Mouse (Mus musculus) liver, embryonic 14.5 days (tissue): Measurements from ENCODE around the gene Casp14.

ENCODE experiments used
- CTCF ChIP-seq: IDR thresholded peaks from 2 replicates; pipeline ENCODE4 v1.5.1; 2016; ENCODE audit warnings: antibody characterized with exemption, low read depth, control low read depth
- EP300 ChIP-seq: IDR thresholded peaks from 2 replicates; pipeline ENCODE4 v1.6.1; 2016; ENCODE audit warnings: antibody characterized with exemption, low read depth

DNA sequence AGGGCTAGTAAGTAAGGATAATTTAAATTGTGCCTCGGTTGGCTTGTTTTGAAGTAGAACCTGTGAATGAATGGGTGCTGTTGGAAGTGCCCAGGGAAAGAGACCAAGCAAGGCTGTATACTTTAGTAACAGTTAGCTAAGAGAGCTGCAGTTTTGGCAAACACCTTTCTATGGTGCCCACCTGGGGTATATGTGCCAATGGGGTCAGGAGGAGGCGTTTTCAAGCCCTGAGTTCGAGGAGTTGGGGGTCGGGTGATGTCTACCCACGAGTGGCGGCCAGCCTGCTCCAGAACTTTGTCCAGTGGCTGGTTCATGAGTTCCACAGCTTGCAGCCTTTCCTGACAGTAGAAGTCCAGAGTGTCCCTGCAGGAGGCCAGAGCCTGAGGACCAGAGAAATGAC, 30.9 kb upstream of the Casp14 start:
- TF ChIP-seq EP300: no peak
- TF ChIP-seq CTCF: no peak
